Mouse (Mus musculus) inflammation-experienced regulatory T-cells, adult 6 months (primary cell): ENCODE measurements around the gene Gabarapl2. TPM values are rescaled to one million over a fixed set of nuclear protein-coding genes. Genes with fewer than 3 reads are reported as not detected.

Experiments
- ATAC-seq: one replicate; pipeline ENCODE4 v1.8.0; 2017
- polyA plus RNA-seq, 3 experiments: library from polyadenylated mRNA; unstranded; fragments of 100-300 nt; shearing (Covaris generic); gene quantifications; one replicate each; pipeline ENCODE4 v1.2.1; 2017

Gene Gabarapl2
- polyA plus RNA-seq, 3 experiments from 2014 or later, result 252 to 286 (median 255) TPM

- ATAC-seq, result no peak
These were observed 28.5 kb downstream of the Gabarapl2 start for GRCm38 (mm10) chr8:111968991-111969390.

GRCm38 (mm10) chr8:111974138-111974537, 33.6 kb downstream of the Gabarapl2 start:
- no peak for ATAC-seq

- no peak for ATAC-seq
These were observed 35.2 kb downstream of the Gabarapl2 start for GRCm38 (mm10) chr8:111975706-111976105.

GRCm38 (mm10) chr8:111976326-111976725, 35.8 kb downstream of the Gabarapl2 start:
- peak; percentile 98 for ATAC-seq

- no peak for ATAC-seq
These were observed 37.6 kb downstream of the Gabarapl2 start for GRCm38 (mm10) chr8:111978147-111978546.

- ATAC-seq, result no peak
These were observed 41.6 kb downstream of the Gabarapl2 start for GRCm38 (mm10) chr8:111982116-111982515.

GRCm38 (mm10) chr8:111984511-111984910, 44.0 kb downstream of the Gabarapl2 start:
- no peak for ATAC-seq

- peak; percentile 58 for ATAC-seq
These were observed 49.4 kb downstream of the Gabarapl2 start for GRCm38 (mm10) chr8:111989911-111990310.

GRCm38 (mm10) chr8:111991278-111991677, 50.8 kb downstream of the Gabarapl2 start:
- ATAC-seq, result no peak

GRCm38 (mm10) chr8:111992013-111992702, 51.7 kb downstream of the Gabarapl2 start, which contains the start of gene Adat1:
Gene Adat1 (minus strand): TSS chr8:111992302.
- ATAC-seq, result peak; percentile 98

- ATAC-seq, result no peak
These were observed 52.2 kb downstream of the Gabarapl2 start for GRCm38 (mm10) chr8:111992703-111993039.

Other genes starting within 250 kb of the Gabarapl2 start
- not detected for gene Ctrb1, start 249.7 kb upstream of the Gabarapl2 start, polyA plus RNA-seq
- gene Bcar1, start 196.9 kb upstream of the Gabarapl2 start, polyA plus RNA-seq, result under 1 TPM in 2 of 3 experiments, not detected in 1; 0.17 to 0.25 TPM
- 100 to 1,000 TPM; 110 to 121 (median 120) TPM for gene Cfdp1, start 86.4 kb upstream of the Gabarapl2 start, polyA plus RNA-seq
- 1 to 10 TPM; 5.2 to 7.5 (median 7.2) TPM for gene Tmem170, start 64.0 kb upstream of the Gabarapl2 start, polyA plus RNA-seq
- gene Chst5, start 30.3 kb upstream of the Gabarapl2 start, polyA plus RNA-seq, result not detected
- 1 to 10 TPM in 2 of 3 experiments, under 1 TPM in 1; 0.97 to 2.0 (median 1.7) TPM for gene Tmem231, start 6.8 kb upstream of the Gabarapl2 start, polyA plus RNA-seq
- 1 to 10 TPM; 2.7 to 7.7 (median 6.8) TPM for gene Adat1, start 51.6 kb downstream of the Gabarapl2 start, polyA plus RNA-seq
- gene Kars, start 70.6 kb downstream of the Gabarapl2 start, polyA plus RNA-seq, result 100 to 1,000 TPM; 147 to 171 (median 151) TPM
- gene Terf2ip, start 70.7 kb downstream of the Gabarapl2 start, polyA plus RNA-seq, result 10 to 100 TPM in 2 of 3 experiments, 1 to 10 TPM in 1; 7.7 to 10.3 (median 10.2) TPM
- gene Gm6793, start 74.3 kb downstream of the Gabarapl2 start, polyA plus RNA-seq, result 1 to 10 TPM in 2 of 3 experiments, under 1 TPM in 1; 0.58 to 1.4 (median 1.1) TPM